Mouse (Mus musculus) embryonic fibroblast, embryonic 13.5 days (primary cell): ENCODE measurements around the gene Haus7.

Source experiments
- CTCF ChIP-seq: IDR thresholded peaks from 2 replicates; pipeline ENCODE4 v1.5.1; 2011; ENCODE audit warnings: mild to moderate bottlenecking, control low read depth, low read length, moderate library complexity, borderline replicate concordance; ENCODE audit not compliant: insufficient read depth
- POLR2A ChIP-seq: IDR thresholded peaks from 2 replicates; pipeline ENCODE4 v1.6.1; 2011; ENCODE audit warnings: low read depth, mild to moderate bottlenecking, control low read depth, low read length, moderate library complexity

DNA sequence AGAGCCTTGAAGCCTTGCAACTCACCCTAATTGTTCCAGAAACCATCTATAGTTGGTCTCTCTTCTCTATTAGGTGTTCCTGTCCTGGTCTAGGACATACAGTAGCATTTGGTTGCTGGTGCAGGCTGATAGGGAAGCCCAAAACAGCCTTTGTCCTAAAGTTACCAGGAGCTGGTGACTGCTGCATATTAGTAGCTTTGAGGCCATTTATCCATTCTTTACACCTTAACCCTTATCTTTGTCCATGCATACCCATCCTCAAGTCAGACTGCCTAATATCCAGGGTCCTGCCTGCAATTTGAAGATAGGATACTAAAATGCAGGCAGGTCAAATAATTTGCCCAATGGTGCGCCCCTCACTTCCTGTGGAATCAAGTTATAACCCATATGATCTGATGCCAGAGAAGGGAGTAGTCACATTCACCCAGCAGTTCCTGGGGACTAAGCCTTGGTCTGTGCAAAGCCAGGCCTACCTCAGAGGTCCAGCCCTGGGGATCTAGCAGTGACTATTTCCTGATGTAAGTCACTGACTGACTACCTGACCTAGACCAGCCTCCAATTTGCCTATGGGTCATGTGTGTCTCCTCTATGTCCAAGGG lies 16.9 kb upstream of the Haus7 start:
- TF ChIP-seq CTCF (no peak), POLR2A (no peak)
